Mouse (Mus musculus): Measurements from ENCODE around the gene 5730522E02Rik.

- TF ChIP-seq CTCF (IDR thresholded peaks at IDR 0.05; ENCODE audit: extremely low read depth, insufficient read depth, low read length): no peak
- TF ChIP-seq POLR2A (IDR thresholded peaks at IDR 0.05; ENCODE audit: extremely low read depth, insufficient read depth, low read length): no peak
Measured at GRCm38 (mm10) chr11:25710559-25710958, 500.0 kb downstream of the 5730522E02Rik start.
